Mouse (Mus musculus) ES-E14 (cell line): ENCODE data around the gene Gm17087. TPM values are rescaled to one million over a fixed set of nuclear protein-coding genes. Genes with fewer than 3 reads are reported as not detected.

Experiments used
- DNase-seq: peaks from one replicate; pipeline ENCODE4 v3.0.0-alpha.2; 2013; ENCODE audit warnings: low read depth, low spot score
- H3K27ac ChIP-seq: 2 replicates; pipeline ENCODE4 v1.5.1; 2012; ENCODE audit warnings: low read depth, mild to moderate bottlenecking, low read length, moderate library complexity, mixed read lengths; ENCODE audit not compliant: poor library complexity, insufficient read depth, severe bottlenecking
- H3K36me3 ChIP-seq: 2 replicates; pipeline ENCODE4 v1.6.1; 2012; ENCODE audit warnings: mild to moderate bottlenecking, low read length, moderate library complexity, mixed read lengths; ENCODE audit not compliant: control insufficient read depth, poor library complexity, insufficient read depth, severe bottlenecking
- H3K4me1 ChIP-seq, 2 experiments: fragments of 150-350 bp in 1 of 2; sonication (generic) in 1 of 2; 2 replicates each; pipeline ENCODE4 v1.6.1; 2012; ENCODE audit warnings: low read length in 2 of 2, mild to moderate bottlenecking in 1 of 2, mixed read lengths in 1 of 2; ENCODE audit not compliant: control insufficient read depth in 2 of 2, insufficient read depth in 2 of 2, poor library complexity in 1 of 2
- H3K4me3 ChIP-seq, 2 experiments: fragments of 150-350 bp in 1 of 2; sonication (generic) in 1 of 2; 2 replicates each; pipeline ENCODE4 v1.5.1; 2012; ENCODE audit warnings: low read length in 2 of 2, low read depth in 1 of 2, mild to moderate bottlenecking in 1 of 2, mixed read lengths in 1 of 2; ENCODE audit not compliant: insufficient read depth in 1 of 2, poor library complexity in 1 of 2, severe bottlenecking in 1 of 2
- H3K9ac ChIP-seq: 2 replicates; pipeline ENCODE4 v1.6.1; 2012; ENCODE audit warnings: low read depth, mild to moderate bottlenecking, low read length, mixed read lengths; ENCODE audit not compliant: poor library complexity, insufficient read depth, severe bottlenecking
- H3K9me3 ChIP-seq: fragments of 150-350 bp; sonication (generic); 2 replicates; pipeline ENCODE4 v1.6.1; 2012; ENCODE audit warnings: low read depth, mild to moderate bottlenecking, low read length; ENCODE audit not compliant: control insufficient read depth, insufficient read depth
- CHD2 ChIP-seq: IDR thresholded peaks from 2 replicates; pipeline ENCODE4 v1.6.1; 2014; ENCODE audit warnings: mild to moderate bottlenecking, low read depth, low read length, inconsistent platforms
- HCFC1 ChIP-seq: IDR thresholded peaks from 2 replicates; pipeline ENCODE4 v1.6.1; 2012; ENCODE audit warnings: low read length, inconsistent platforms, borderline replicate concordance; ENCODE audit not compliant: insufficient read depth
- MAFK ChIP-seq: IDR thresholded peaks from 2 replicates; pipeline ENCODE4 v1.6.1; 2014; ENCODE audit warnings: mild to moderate bottlenecking, low read depth, low read length, inconsistent platforms; ENCODE audit not compliant: insufficient read depth
- ZC3H11A ChIP-seq: IDR thresholded peaks from 2 replicates; pipeline ENCODE4 v1.6.1; 2012; ENCODE audit warnings: low read depth, mild to moderate bottlenecking, inconsistent platforms, low read length, borderline replicate concordance
- ZNF384 ChIP-seq: IDR thresholded peaks from 2 replicates; pipeline ENCODE4 v1.6.1; 2012; ENCODE audit warnings: low read depth, low read length, inconsistent platforms
- in situ Hi-C, 2 experiments: fragments of 600-800 bp; cut with MboI; formaldehyde crosslinking; loops; one replicate each; pipeline ENCODE4 v1.15.1; 2025; ENCODE audit warnings: low sequenced_read_pairs in 2 of 2, inconsistent platforms in 1 of 2; ENCODE audit not compliant: unreplicated experiment in 2 of 2
- total RNA-seq: library from RNA; depleted of rRNA; stranded (reverse); fragments of 300-350 nt; gene quantifications from 2 replicates; pipeline ENCODE4 v1.2.3, GENCODE M21; 2012; rRNA removed

Gene Gm17087
- not detected in 2 replicates for total RNA-seq

GRCm38 (mm10) chr17:8566850-8567249, at the start of gene Gm17087:
Gene Gm17087, minus strand, starts transcription at chr17:8566950.
- in situ Hi-C loops: no loop called here
- no peaks in the 10 kb centered on the region for H3K4me1 ChIP-seq
- no peak within 1 kb of the TSS for H3K27ac ChIP-seq
- no peak within 1 kb of the TSS for H3K4me3 ChIP-seq
- no peak within 1 kb of the TSS for H3K9ac ChIP-seq
- DNase-seq: no peak
- H3K9me3 ChIP-seq: no peaks in the 10 kb centered on the region
- H3K36me3 ChIP-seq: no peaks in the 10 kb centered on the region
- TF ChIP-seq ZC3H11A (no peak), CHD2 (no peak), MAFK (no peak), HCFC1 (no peak), ZNF384 (no peak)

GRCm38 (mm10) chr17:8613882-8614551, 47.3 kb upstream of the Gm17087 start:
- no peaks in the 10 kb centered on the region for H3K4me1 ChIP-seq
- DNase-seq: peak; percentile 69
- TF ChIP-seq MAFK (no peak), ZC3H11A (peak; percentile 69; the same call in 1 of the 2 replicates), CHD2 (no peak), HCFC1 (no peak)
- in situ Hi-C loops: loop anchor here (10.0 to 25.0 kb wide), 2 partner anchors 311 to 323 kb away; no protein-coding TSS in a partner anchor
- H3K4me3 ChIP-seq: no peak overlapping the region
- H3K27ac ChIP-seq: no peak overlapping the region
- no peaks in the 10 kb centered on the region for H3K36me3 ChIP-seq
- no peak overlapping the region for H3K9ac ChIP-seq
- H3K9me3 ChIP-seq: no peaks in the 10 kb centered on the region

DNA sequence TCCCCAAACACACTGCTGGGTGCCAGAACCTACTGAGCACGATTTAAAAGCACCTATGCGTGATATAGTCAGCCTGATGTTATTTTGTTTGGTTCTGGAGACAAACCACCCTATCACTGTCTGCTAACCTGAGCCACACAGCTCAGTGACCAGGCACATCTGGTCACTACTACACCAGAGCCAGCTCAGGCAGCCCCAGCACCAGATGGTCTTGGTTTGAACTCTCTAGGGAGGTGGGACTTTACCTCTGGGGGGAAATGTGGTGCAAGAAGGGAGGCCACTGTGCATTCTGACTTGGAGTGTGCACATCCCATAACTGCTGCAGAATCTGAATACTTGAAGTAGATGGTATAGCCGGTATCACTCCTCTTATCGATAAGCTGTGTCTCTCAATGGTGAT, 45.2 kb upstream of the Gm17087 start:
- DNase-seq: no peak
- Histone ChIP-seq H3K4me1 (no peaks in the 10 kb centered on the region), H3K4me3 (no peak overlapping the region), H3K9me3 (no peaks in the 10 kb centered on the region), H3K36me3 (no peaks in the 10 kb centered on the region), H3K9ac (no peak overlapping the region), H3K27ac (no peak overlapping the region)
- TF ChIP-seq MAFK (no peak), CHD2 (no peak), ZC3H11A (no peak), HCFC1 (no peak), ZNF384 (no peak)
- in situ Hi-C loops: loop anchor here (10.0 to 25.0 kb wide), 2 partner anchors 313 to 325 kb away; no protein-coding TSS in a partner anchor

- H3K4me1 ChIP-seq: no peaks in the 10 kb centered on the region
- no peak for DNase-seq
- TF ChIP-seq MAFK: no peak
- TF ChIP-seq CHD2: no peak
- TF ChIP-seq ZC3H11A: no peak
- TF ChIP-seq ZNF384: no peak
- no peak for TF ChIP-seq HCFC1
- H3K9me3 ChIP-seq: no peaks in the 10 kb centered on the region
- no peak overlapping the region for H3K27ac ChIP-seq
- H3K36me3 ChIP-seq: no peaks in the 10 kb centered on the region
- no peak overlapping the region for H3K9ac ChIP-seq
- in situ Hi-C loops: loop anchor here in 1 of 2 experiments (25.0 kb wide), 1 partner anchor 331 kb away; no protein-coding TSS in a partner anchor
- H3K4me3 ChIP-seq: no peak overlapping the region
Observed at GRCm38 (mm10) chr17:8606695-8607094, 39.9 kb upstream of the Gm17087 start.
